Mouse (Mus musculus) gastrocnemius, postnatal 25 days (tissue): Measurements from ENCODE around the gene Guk1. TPM values are rescaled to one million over a fixed set of nuclear protein-coding genes. Genes with fewer than 3 reads are reported as not detected.

Experiments used
- total RNA-seq, 2 experiments: library from RNA; stranded (reverse); gene quantifications; 1 replicate in 1 of 2; 2 replicates in 1 of 2; pipeline ENCODE4 v1.2.3; 2021

Guk1 gene
- total RNA-seq, 2 experiments from 2014 or later: 18.7 to 24.5 TPM

Other genes starting within 250 kb of the Guk1 start
- 1 to 10 TPM; 1.1 to 1.2 TPM for gene Hist3h2ba, start 243.3 kb downstream of the Guk1 start, total RNA-seq
- 10 to 100 TPM; 10.1 to 11.1 TPM for gene Hist3h2a, start 237.5 kb downstream of the Guk1 start, total RNA-seq
- under 1 TPM; 0.13 to 0.18 TPM for gene Trim17, start 237.5 kb downstream of the Guk1 start, total RNA-seq
- gene Trim11, start 214.1 kb downstream of the Guk1 start, total RNA-seq: 1 to 10 TPM; 6.7 to 8.1 TPM
- gene Obscn, start 55.8 kb downstream of the Guk1 start, total RNA-seq: 1,000 to 10,000 TPM; 1,440 to 1,520 TPM
- gene Iba57, start 28.5 kb downstream of the Guk1 start, total RNA-seq: 1 to 10 TPM; 7.3 to 9.3 TPM
- gene Gjc2, start 9.0 kb downstream of the Guk1 start, total RNA-seq: under 1 TPM; 0.33 to 0.48 TPM
- 10 to 100 TPM; 47.8 to 48.4 TPM for gene Mrpl55, start 10.3 kb upstream of the Guk1 start, total RNA-seq
- 1 to 10 TPM; 2.8 to 3.3 TPM for gene 2310033P09Rik, start 16.1 kb upstream of the Guk1 start, total RNA-seq
- gene Arf1, start 36.1 kb upstream of the Guk1 start, total RNA-seq: 100 to 1,000 TPM; 193 to 199 TPM
- gene Wnt3a, start 98.5 kb upstream of the Guk1 start, total RNA-seq: not detected
- 1 to 10 TPM; 8.2 to 8.5 TPM for gene Wnt9a, start 114.7 kb upstream of the Guk1 start, total RNA-seq
- gene Prss38, start 183.4 kb upstream of the Guk1 start, total RNA-seq: not detected